Mouse (Mus musculus) adrenal gland, adult 10 weeks (tissue): ENCODE measurements around the gene Gm5431. TPM values are rescaled to one million over a fixed set of nuclear protein-coding genes. Genes with fewer than 3 reads are reported as not detected.

Source experiments
- polyA plus RNA-seq: library from polyadenylated mRNA; stranded (reverse); fragments of 350-450 nt; fragmentation: Illumina TruSeq; extraction: RNeasy Lipid Tissue Mini Kit (QIAGEN cat#74804); gene quantifications from one replicate; pipeline ENCODE4 v1.2.3, GENCODE M21; 2014; ENCODE audit warnings: low read depth, low replicate concordance

Gm5431 gene
- polyA plus RNA-seq: 2.3 TPM

GRCm38 (mm10) chr11:48902021-48902420 lies at the start of gene Gm5431:
Gm5431 (minus strand) TSS chr11:48902214.

GRCm38 (mm10) chr11:48946090-48946489 lies 44.1 kb upstream of the Gm5431 start, which contains the start of gene Psme2b:
Psme2b (minus strand) TSS chr11:48946190.

DNA sequence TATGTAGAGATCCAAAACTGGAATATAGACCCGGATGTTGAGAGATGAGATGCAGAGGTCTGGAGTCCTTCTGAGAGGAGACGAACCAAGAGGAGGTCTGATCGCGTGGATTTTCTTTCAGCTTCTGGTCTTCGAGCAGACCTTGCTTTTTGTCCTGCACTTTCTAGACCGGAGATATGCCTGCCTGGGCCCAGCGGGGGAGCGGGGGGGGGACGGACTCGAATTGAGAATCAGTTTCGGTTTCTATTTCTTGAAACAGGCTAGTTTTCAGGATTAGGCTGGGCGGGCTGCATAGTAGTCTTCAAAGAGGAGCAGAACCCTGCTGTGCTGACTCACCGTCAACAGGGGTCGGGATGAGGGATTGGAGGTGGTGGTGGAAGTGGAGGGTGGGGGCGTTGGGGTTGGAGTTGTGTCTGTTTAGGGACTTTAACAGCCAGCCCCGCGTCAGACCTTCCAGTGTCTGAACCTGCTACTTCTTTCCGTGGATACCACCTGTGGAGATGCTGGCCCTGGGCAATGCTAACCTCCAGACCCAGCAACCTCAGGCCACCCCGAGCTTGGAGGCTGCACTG lies 30.7 kb downstream of the Gm5431 start, which contains the start of gene Irgm1:
Irgm1 (minus strand) TSS at position 483 of the 572 bp plus-strand sequence.

Other genes starting within 250 kb of the Gm5431 start
- 110 TPM for gene Rack1, start 101.9 kb downstream of the Gm5431 start, polyA plus RNA-seq
- 14.2 TPM for gene Trim41, start 84.9 kb downstream of the Gm5431 start, polyA plus RNA-seq
- 7.5 TPM for gene Trim7, start 76.1 kb downstream of the Gm5431 start, polyA plus RNA-seq
- gene Gm12184, start 75.6 kb downstream of the Gm5431 start, polyA plus RNA-seq: 18.0 TPM
- gene Irgm1, start 30.5 kb downstream of the Gm5431 start, polyA plus RNA-seq: 80.0 TPM
- 1.6 TPM for gene Psme2b, start 44.0 kb upstream of the Gm5431 start, polyA plus RNA-seq
- 1.7 TPM for gene Olfr56, start 76.7 kb upstream of the Gm5431 start, polyA plus RNA-seq
- gene 9930111J21Rik1, start 77.2 kb upstream of the Gm5431 start, polyA plus RNA-seq: 2.4 TPM
- 0.82 TPM for gene Gm12185, start 90.0 kb upstream of the Gm5431 start, polyA plus RNA-seq
- 10.1 TPM for gene Tgtp1, start 92.0 kb upstream of the Gm5431 start, polyA plus RNA-seq
- gene 9930111J21Rik2, start 149.0 kb upstream of the Gm5431 start, polyA plus RNA-seq: 19.2 TPM
- 23.6 TPM for gene Tgtp2, start 162.0 kb upstream of the Gm5431 start, polyA plus RNA-seq
- 9.7 TPM for gene Ifi47, start 174.4 kb upstream of the Gm5431 start, polyA plus RNA-seq
- 5.4 TPM for gene Olfr1396, start 212.7 kb upstream of the Gm5431 start, polyA plus RNA-seq
- gene Olfr1395, start 240.1 kb upstream of the Gm5431 start, polyA plus RNA-seq: not detected